Mouse (Mus musculus) left cerebral cortex, adult 6 months (tissue): ENCODE results near the gene Tcte1. TPM values are rescaled to one million over a fixed set of nuclear protein-coding genes. Genes with fewer than 3 reads are reported as not detected.

ENCODE experiments used
- long read RNA-seq, 2 experiments: library from polyadenylated mRNA; unstranded; transcript quantifications; one replicate each; pipeline ENCODE4 v2.0.0; 2019 to 2020
- polyA plus RNA-seq: library from polyadenylated mRNA; unstranded; fragments of <200 nt; fragmentation: Nextera tagmentation; gene quantifications from 2 replicates; pipeline ENCODE4 v1.2.3, GENCODE M21; 2021

Tcte1 gene
- polyA plus RNA-seq, result 6.8 and 8.7 TPM in 2 replicates
- long read RNA-seq, experiment 1, partial matches to known transcripts, result 7 of 8 reads
- long read RNA-seq, experiment 1, other reads (novel, unspliced or antisense), result 1 of 8 reads
- long read RNA-seq, experiment 2, partial matches to known transcripts, result 2 of 94 reads
- long read RNA-seq, experiment 2, other reads (novel, unspliced or antisense), result 92 of 94 reads

DNA sequence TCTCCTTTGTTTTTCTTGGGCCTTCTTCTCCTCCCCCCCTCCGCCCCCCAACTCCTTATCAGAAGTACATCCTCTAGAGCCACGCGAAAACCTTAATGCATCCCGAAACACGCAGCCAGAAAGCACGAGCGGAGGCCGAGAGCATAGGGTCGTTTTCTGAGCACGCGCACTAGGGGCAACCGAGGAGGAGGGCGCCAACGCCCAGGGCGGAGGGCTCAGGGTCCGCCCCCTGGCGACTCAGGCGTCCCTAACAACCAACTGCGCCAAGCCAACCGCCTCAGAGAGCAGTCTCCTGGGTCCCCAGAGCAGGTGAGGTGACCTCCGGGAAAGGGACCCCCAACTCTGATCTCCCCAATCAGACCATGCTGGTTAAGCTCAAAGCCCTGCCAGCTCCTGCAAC is at the start of gene Tcte1:
Gene Tcte1 (plus strand): TSS at position 172 of the 400 bp plus-strand sequence.

DNA sequence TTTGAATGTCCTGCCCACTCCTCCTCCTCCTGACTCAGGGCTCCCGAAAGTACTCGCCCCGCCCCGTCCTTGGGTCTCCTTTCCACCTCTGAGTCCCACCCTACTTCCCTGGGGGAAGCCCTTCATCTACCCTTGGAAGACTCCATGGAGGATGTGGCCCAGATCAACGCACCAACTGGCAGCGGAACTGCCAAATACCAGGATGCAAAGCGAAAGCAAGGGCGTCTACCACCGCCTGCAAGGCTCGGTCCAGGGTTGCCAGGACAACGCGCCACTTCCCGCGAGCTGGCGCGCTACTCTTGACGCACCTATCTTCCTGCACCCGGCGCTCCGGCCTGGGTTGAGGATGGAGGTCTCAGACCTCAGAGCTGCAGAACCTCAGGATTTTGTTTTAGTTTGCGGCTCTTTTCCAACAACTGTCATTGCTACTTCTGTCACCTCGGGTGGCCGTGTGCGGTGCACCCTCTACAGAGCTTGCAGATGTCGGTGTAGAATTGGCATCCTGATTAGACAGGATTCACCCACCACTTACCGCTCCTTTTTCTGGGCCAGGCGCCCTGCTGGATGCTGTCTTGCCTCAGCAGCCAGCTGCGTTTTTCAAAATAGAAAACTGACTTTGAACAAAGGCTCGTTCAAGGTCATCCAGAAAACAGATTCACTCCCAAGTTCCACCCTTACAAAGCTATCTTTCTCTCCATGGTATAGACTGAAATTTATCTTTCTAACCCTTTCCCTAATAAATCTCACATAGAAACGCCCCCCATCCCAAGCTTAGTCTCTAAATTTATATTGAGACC is 48.4 kb upstream of the Tcte1 start, which contains the start of gene Spats1:
Gene Spats1 (minus strand): TSS at position 747 of the 797 bp plus-strand sequence.

DNA sequence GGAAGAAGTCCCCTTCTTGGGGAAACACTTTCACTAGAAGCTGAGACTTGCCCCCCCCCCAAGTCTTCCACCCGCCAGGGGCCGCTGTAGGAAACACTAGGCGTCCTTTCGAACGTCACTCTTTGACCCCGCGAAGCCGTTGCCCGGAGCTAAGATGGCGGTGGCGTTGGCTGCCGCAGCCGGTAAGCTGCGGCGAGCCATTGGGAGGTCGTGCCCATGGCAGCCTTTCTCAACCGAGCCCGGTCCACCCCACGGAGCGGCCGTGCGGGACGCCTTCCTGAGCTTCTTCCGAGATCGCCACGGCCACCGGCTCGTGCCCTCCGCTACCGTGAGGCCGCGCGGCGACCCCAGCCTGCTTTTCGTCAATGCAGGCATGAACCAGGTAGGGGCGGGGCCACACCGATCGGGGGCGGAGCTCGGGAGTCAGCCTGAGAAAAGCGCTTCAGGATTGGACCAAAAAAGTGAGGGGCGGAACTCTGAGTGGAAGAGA is 16.5 kb upstream of the Tcte1 start, which contains the start of gene Aars2:
Gene Aars2 (plus strand): TSS at position 142 of the 490 bp plus-strand sequence.

DNA sequence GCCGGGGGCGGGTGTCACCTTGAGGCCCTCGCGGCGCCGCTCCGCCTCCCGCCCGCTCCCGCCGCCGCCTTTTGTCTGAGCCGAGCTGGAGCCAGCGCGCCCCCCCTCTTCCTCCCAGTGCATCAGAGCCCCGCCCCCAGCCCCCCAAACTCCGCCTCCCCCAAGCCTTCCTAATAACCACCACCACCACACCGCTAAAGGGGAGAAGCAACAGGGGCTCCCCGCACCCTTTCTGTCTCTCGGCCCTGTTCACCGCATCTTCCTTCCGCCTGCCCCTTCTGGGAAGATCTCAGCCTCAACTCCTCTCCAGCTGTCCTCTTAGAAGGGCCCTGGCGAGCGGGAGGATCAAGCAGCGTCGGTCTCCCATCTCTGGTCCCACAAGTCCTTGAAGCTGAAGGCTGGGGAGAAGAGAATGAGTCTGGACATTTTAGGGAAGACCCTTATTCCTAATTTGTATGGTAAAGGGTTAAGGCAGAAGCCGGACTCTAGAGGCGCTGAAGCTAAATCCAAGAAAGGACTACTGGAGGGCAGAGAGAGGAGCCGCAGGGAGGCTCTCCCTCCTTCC is 26.5 kb downstream of the Tcte1 start, which contains the start of gene Tmem151b:
Gene Tmem151b (minus strand): TSS at position 61 of the 565 bp plus-strand sequence.

DNA sequence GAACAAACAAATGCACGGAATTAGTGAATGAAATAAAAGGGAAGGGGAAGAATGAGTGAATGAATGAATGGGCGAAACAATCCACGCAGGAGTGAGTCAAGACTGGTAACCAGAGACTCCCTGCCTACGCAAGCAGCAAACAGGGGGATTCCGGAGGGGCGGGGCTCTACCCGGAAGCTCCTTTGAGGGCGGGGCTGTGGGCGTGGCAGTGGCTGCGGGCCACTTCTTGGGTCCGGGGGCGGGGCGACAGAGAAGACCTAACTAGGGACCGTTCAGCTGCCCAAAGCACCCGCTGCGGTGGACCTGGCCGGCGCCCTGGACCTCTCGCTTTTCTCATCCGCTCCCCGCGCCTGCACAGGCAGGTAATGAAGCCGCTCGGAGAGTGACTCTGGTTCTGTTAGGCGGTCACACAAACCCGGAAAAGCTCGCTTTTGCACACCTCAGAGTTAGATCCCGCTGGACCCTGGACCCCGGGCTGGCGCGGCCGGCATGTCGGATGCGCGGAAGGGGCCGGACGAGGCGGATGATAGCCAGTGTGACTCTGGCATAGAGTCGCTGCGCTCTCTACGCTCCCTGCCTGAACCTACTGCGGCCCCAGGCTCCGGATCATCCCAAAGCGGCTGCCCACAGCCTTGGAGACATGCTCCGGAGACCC is 32.3 kb downstream of the Tcte1 start, which contains the start of gene Nfkbie:
Gene Nfkbie (plus strand): TSS at position 252 of the 655 bp plus-strand sequence.

DNA sequence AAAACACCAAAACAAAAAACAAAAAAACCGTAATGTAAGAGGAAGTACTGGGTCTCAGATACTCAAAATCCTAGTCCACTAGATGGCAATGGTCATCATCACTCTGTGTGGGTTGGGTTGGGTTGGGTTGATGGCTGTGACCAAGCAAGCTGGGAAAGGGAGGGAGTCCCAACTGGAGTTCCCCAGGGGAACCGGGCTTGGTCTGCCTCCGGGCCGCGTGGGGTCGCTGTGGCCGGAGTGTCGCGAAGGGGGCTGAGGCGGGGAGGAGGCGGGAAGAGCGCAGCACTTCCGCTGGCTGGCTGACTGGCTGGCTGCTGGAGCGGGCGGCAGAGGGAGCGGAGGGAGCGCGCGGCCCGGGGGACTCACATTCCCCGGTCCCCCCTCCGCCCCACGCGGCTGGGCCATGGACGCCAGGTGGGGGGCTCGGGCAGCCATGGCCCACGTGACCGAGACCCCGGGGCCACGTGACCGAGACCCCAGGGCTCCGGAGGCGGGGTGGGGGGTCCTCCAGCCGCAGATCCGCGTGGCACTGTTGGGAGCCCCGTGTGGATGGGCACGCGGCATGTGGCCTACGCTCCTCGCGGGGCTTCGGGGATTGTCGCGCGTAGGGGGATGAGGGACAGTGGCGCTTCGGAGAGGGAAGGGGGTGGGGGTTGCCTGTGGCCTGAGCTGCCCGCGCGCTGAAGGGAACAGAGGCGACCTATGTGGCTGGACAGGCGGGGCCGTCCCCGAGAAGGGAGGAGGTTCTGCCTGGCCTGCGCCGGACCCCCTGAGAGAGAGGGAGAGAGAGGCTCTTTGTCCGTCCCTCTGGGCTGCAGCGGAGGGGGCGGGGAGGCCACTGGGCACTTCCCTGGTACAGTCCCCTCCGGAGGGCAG is 40.7 kb downstream of the Tcte1 start, which contains the start of gene Slc35b2:
Gene Slc35b2 (plus strand): TSS at position 220 of the 876 bp plus-strand sequence.

DNA sequence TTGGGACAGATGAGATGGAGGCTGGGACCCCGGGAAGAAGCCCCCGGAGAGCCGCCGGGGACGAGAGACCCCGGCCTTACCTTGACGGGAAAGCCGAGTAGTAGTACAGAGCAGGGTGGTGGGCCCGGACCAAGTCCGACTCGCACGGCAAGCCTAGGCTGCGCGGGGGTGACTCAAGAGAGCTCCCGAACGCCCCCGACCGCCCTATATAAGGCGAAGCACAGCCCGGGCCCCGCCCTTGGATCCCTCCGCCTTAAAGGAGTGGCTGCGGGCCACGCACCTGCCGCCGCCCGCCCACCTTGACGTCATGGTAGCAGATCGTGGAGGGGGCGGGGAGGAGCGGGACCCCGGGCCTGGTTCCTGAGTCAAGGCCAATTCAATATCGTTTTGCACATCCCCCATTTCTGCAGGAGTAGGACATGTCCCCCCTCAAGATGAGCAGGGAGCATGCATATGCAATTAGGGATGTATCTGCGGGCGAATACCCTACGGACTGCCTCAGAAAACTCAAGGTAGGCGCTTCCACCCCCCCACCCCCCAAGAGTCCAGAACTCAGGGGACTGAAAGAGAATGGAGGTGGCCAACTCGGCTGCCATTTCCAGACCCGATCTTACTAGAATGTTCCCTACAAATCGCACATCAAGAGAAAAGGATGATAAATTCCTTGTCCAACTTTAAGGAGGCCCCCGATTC is 50.0 kb downstream of the Tcte1 start, which contains the start of gene Hsp90ab1:
Gene Hsp90ab1 (minus strand): TSS at position 185 of the 693 bp plus-strand sequence.

Other genes with a start within 250 kb of the Tcte1 start
- gene Cdc5l, start 89.7 kb upstream of the Tcte1 start, polyA plus RNA-seq, result 16.7 and 22.2 TPM in 2 replicates
- 5.6 and 6.1 TPM in 2 replicates for gene Spats1, start 48.0 kb upstream of the Tcte1 start, polyA plus RNA-seq
- gene Aars2, start 16.6 kb upstream of the Tcte1 start, polyA plus RNA-seq, result 12.7 and 12.8 TPM in 2 replicates
- gene Tmem151b, start 26.2 kb downstream of the Tcte1 start, polyA plus RNA-seq, result 27.5 and 36.1 TPM in 2 replicates
- gene Nfkbie, start 32.3 kb downstream of the Tcte1 start, polyA plus RNA-seq, result 1.2 and 1.3 TPM in 2 replicates
- 62.4 and 73.3 TPM in 2 replicates for gene Slc35b2, start 40.4 kb downstream of the Tcte1 start, polyA plus RNA-seq
- 2,554 and 3,060 TPM in 2 replicates for gene Hsp90ab1, start 49.8 kb downstream of the Tcte1 start, polyA plus RNA-seq
- gene Slc29a1, start 76.2 kb downstream of the Tcte1 start, polyA plus RNA-seq, result 21.0 and 24.4 TPM in 2 replicates
- gene Mymx, start 78.7 kb downstream of the Tcte1 start, polyA plus RNA-seq, result not detected in 2 replicates
- 0.04 TPM in 1 of 2 replicates, not detected in the other for gene Capn11, start 135.9 kb downstream of the Tcte1 start, polyA plus RNA-seq
- gene Mrpl14, start 162.9 kb downstream of the Tcte1 start, polyA plus RNA-seq, result 156 and 161 TPM in 2 replicates
- gene Tmem63b, start 163.5 kb downstream of the Tcte1 start, polyA plus RNA-seq, result 58.3 and 80.9 TPM in 2 replicates
- 1.1 TPM in 2 replicates for gene 1600014C23Rik, start 210.4 kb downstream of the Tcte1 start, polyA plus RNA-seq